Mouse (Mus musculus) lung, embryonic 14.5 days (tissue): ENCODE data around the gene Ankrd17. TPM values are rescaled to one million over a fixed set of nuclear protein-coding genes. Genes with fewer than 3 reads are reported as not detected.

Source experiments
- ATAC-seq: fragments of 200-750 bp; cut with Nextera tagmentation; 2 replicates; pipeline ENCODE4 v1.8.0; 2017; ENCODE audit warnings: mild to moderate bottlenecking, moderate TSS enrichment, moderate library complexity; ENCODE audit not compliant: insufficient read depth
- DNase-seq: peaks from one replicate; pipeline ENCODE4 v3.0.0-alpha.2; 2015
- H3K27ac ChIP-seq: fragments of 300-500 bp; sonication (generic); 2 replicates; pipeline ENCODE4 v1.5.1; 2014; ENCODE audit warnings: low read depth, mild to moderate bottlenecking, moderate library complexity
- H3K27me3 ChIP-seq: fragments of 300-500 bp; sonication (generic); 2 replicates; pipeline ENCODE4 v1.6.1; 2014; ENCODE audit warnings: low read length, control low read depth; ENCODE audit not compliant: insufficient read depth
- H3K36me3 ChIP-seq: fragments of 300-500 bp; sonication (generic); 2 replicates; pipeline ENCODE4 v1.6.1; 2014; ENCODE audit warnings: control low read depth; ENCODE audit not compliant: insufficient read depth
- H3K4me1 ChIP-seq: fragments of 300-500 bp; sonication (generic); 2 replicates; pipeline ENCODE4 v1.6.1; 2014; ENCODE audit warnings: antibody characterized with exemption, control low read depth; ENCODE audit not compliant: insufficient read depth
- H3K4me2 ChIP-seq: fragments of 300-500 bp; sonication (generic); 2 replicates; pipeline ENCODE4 v1.6.1; 2014; ENCODE audit warnings: mild to moderate bottlenecking
- H3K4me3 ChIP-seq: fragments of 300-500 bp; sonication (generic); 2 replicates; pipeline ENCODE4 v1.5.1; 2014; ENCODE audit warnings: low read depth, low read length
- H3K9ac ChIP-seq: fragments of 300-500 bp; sonication (generic); 2 replicates; pipeline ENCODE4 v1.6.1; 2014
- H3K9me3 ChIP-seq: fragments of 300-500 bp; sonication (generic); 2 replicates; pipeline ENCODE4 v1.6.1; 2016; ENCODE audit warnings: low read depth, low read length, control low read depth
- CTCF ChIP-seq: IDR thresholded peaks from 2 replicates; pipeline ENCODE4 v1.5.1; 2016; ENCODE audit warnings: antibody characterized with exemption, low read depth
- WGBS: fragments of 180-500 bp; shearing (Covaris S2); extraction: QIAGEN DNeasy Blood & Tissue Kit; methylation state at CpG from one replicate; pipeline ENCODE4 v1.1.7; 2014; 5-methylcytosine and 5-hydroxymethylcytosine counted together
- polyA plus RNA-seq: library from polyadenylated mRNA; unstranded; fragments of >200 nt; fragmentation: Nextera tagmentation; extraction: Ambion mirVana; gene quantifications from 2 replicates; pipeline ENCODE4 v1.2.1, GENCODE M21; 2014

The Ankrd17 gene
- polyA plus RNA-seq, 1 experiment from 2014 or later: 32.9 TPM

GRCm38 (mm10) chr5:90383080-90383479 is 16.7 kb upstream of the Ankrd17 start:
- no peak for ATAC-seq

GRCm38 (mm10) chr5:90381458-90381857 is 15.1 kb upstream of the Ankrd17 start:
- Histone ChIP-seq H3K4me2 (no peak overlapping the region), H3K36me3 (no peaks in the 10 kb centered on the region), H3K27me3 (no peaks in the 10 kb centered on the region), H3K9ac (no peak overlapping the region), H3K27ac (no peak overlapping the region), H3K4me3 (no peak overlapping the region), H3K9me3 (no peaks in the 10 kb centered on the region), H3K4me1 (no peaks in the 10 kb centered on the region)
- WGBS: 52% methylated on average over 4 of the region's 4 CpGs
- DNase-seq: peak; percentile 76
- no peak for TF ChIP-seq CTCF
- ATAC-seq: no peak

More at GRCm38 (mm10) chr5:90383080-90383479, 16.7 kb upstream of the Ankrd17 start:
- 42% methylated on average over 1 of the region's 1 CpGs for WGBS
- peak; percentile 17 for DNase-seq
- H3K9me3 ChIP-seq: no peaks in the 10 kb centered on the region
- no peaks in the 10 kb centered on the region for H3K4me1 ChIP-seq
- H3K4me2 ChIP-seq: no peak overlapping the region
- H3K27me3 ChIP-seq: no peaks in the 10 kb centered on the region
- H3K9ac ChIP-seq: no peak overlapping the region
- no peak overlapping the region for H3K4me3 ChIP-seq
- no peaks in the 10 kb centered on the region for H3K36me3 ChIP-seq
- no peak overlapping the region for H3K27ac ChIP-seq
- TF ChIP-seq CTCF: peak; percentile 37

- Histone ChIP-seq H3K36me3 (no peaks in the 10 kb centered on the region), H3K4me3 (no peak overlapping the region), H3K27me3 (no peaks in the 10 kb centered on the region), H3K4me1 (no peaks in the 10 kb centered on the region), H3K9me3 (no peaks in the 10 kb centered on the region), H3K9ac (no peak overlapping the region), H3K4me2 (no peak overlapping the region), H3K27ac (no peak overlapping the region)
- 77% methylated on average over 4 of the region's 4 CpGs for WGBS
- ATAC-seq: no peak
- no peak for DNase-seq
- TF ChIP-seq CTCF: no peak
Observed at GRCm38 (mm10) chr5:90373708-90374107, 7.3 kb upstream of the Ankrd17 start.

- no peaks in the 10 kb centered on the region for H3K36me3 ChIP-seq
- no peaks in the 10 kb centered on the region for H3K9me3 ChIP-seq
- DNase-seq: no peak
- H3K27me3 ChIP-seq: no peaks in the 10 kb centered on the region
- no peak overlapping the region for H3K9ac ChIP-seq
- no peak overlapping the region for H3K4me2 ChIP-seq
- H3K4me3 ChIP-seq: no peak overlapping the region
- H3K27ac ChIP-seq: no peak overlapping the region
- TF ChIP-seq CTCF: no peak
- no peak for ATAC-seq
- H3K4me1 ChIP-seq: no peaks in the 10 kb centered on the region
- 84% methylated on average over 5 of the region's 5 CpGs for WGBS
Observed at GRCm38 (mm10) chr5:90370401-90370800, 4.0 kb upstream of the Ankrd17 start.

- ATAC-seq: no peak
- Histone ChIP-seq H3K4me2 (peak within 1 kb of the TSS; percentile 82), H3K4me3 (peak within 1 kb of the TSS; percentile 93), H3K4me1 (peaks cover 4% of the 10 kb centered on the region; the same call in 1 of the 2 replicates), H3K27ac (peak within 1 kb of the TSS; percentile 100), H3K27me3 (no peaks in the 10 kb centered on the region), H3K9me3 (no peaks in the 10 kb centered on the region), H3K36me3 (0 out of 2 replicates have a peak, but pooled peaks cover 11% of the 10 kb centered on the region), H3K9ac (peak within 1 kb of the TSS; percentile 97)
- peak; percentile 46 for DNase-seq
- no peak for TF ChIP-seq CTCF
- 1% methylated on average over 7 of the region's 7 CpGs for WGBS
Observed at GRCm38 (mm10) chr5:90367067-90367303, 608 bp upstream of the Ankrd17 start, which contains the start of gene Gm9958. Gene Gm9958, plus strand, starts transcription at chr5:90367204.

- Histone ChIP-seq H3K4me3 (peak overlapping the region; percentile 93), H3K36me3 (0 out of 2 replicates have a peak, but pooled peaks cover 11% of the 10 kb centered on the region), H3K27me3 (no peaks in the 10 kb centered on the region), H3K27ac (peak overlapping the region; percentile 100), H3K9me3 (no peaks in the 10 kb centered on the region), H3K4me2 (peak overlapping the region; percentile 71), H3K9ac (peak overlapping the region; percentile 97), H3K4me1 (peaks cover 4% of the 10 kb centered on the region; the same call in 1 of the 2 replicates)
- TF ChIP-seq CTCF: peak; percentile 17; the same call in 1 of the 2 replicates
- WGBS: under 1% methylated on average over 55 of the region's 61 CpGs
- peak; percentile 33 for ATAC-seq
- peak; percentile 55 for DNase-seq
Observed at GRCm38 (mm10) chr5:90365141-90365951, 1.0 kb downstream of the Ankrd17 start.

- Histone ChIP-seq H3K27ac (peak overlapping the region; percentile 100; the same call in 1 of the 2 replicates), H3K9me3 (no peaks in the 10 kb centered on the region), H3K36me3 (0 out of 2 replicates have a peak, but pooled peaks cover 14% of the 10 kb centered on the region), H3K4me3 (peak overlapping the region; percentile 93), H3K27me3 (no peaks in the 10 kb centered on the region), H3K4me1 (peaks cover 4% of the 10 kb centered on the region; the same call in 1 of the 2 replicates), H3K4me2 (peak overlapping the region; percentile 71), H3K9ac (peak overlapping the region; percentile 97)
- 3% methylated on average over 6 of the region's 6 CpGs for WGBS
- peak; percentile 65 for TF ChIP-seq CTCF
- peak; percentile 90 for DNase-seq
- ATAC-seq: no peak
Observed at GRCm38 (mm10) chr5:90364526-90364925, 1.9 kb downstream of the Ankrd17 start.
